Mouse (Mus musculus): ENCODE data around the gene Bpifc.

DNA sequence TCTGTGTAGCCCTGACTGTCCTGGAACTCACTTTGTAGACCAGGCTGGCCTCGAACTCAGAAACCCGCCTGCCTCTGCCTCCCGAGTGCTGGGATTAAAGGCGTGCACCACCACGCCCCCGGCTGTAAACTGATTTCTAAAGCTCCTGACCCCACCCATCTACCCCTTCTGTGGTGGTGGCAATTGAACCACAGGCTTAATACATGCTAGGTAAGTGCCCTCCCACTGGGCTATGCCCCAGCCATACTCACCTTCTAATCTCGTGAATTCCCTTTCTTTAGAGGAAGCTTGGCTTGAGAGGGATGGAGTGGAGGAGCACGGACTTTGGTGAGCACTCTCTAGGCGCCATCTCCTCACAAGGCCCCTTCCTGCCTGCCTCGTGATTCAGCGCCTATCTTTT, 81.7 kb downstream of the Bpifc start:
- no peak for TF ChIP-seq FOSL1 (IDR thresholded peaks at IDR 0.05; ENCODE audit: insufficient read depth, low read length, poor library complexity, severe bottlenecking)
- TF ChIP-seq CTCF (IDR thresholded peaks at IDR 0.05; ENCODE audit: control insufficient read depth, insufficient read depth, insufficient read length) = no peak

Data from C2C12 (cell line).